ENCODE assay signal across 10 mouse cellular contexts in genomic region chr5:101893820-101894515, GRCm38 (mm10).
DNase-seq lines count a peak whose midpoint lies in the region; ATAC-seq lines count a peak whose summit lies in the region.
"Had no signal": no experiment of that assay in that cellular context is flagged by ENCODE, and none has a peak within 500 bp of the region (broad histone marks: within the 10 kb centered on the region; RNA-seq: fewer than 3 reads in every experiment).

No protein-coding gene starts in this region.

- no peaks in the 10 kb centered on the region for H3K4me1 ChIP-seq in intestine, embryonic 15.5 days (replicated peaks)
- H3K4me1 ChIP-seq: liver, embryonic 15.5 days; stomach, embryonic 15.5 days had no signal

- no peak overlapping the region for H3K27ac ChIP-seq in intestine, embryonic 15.5 days
- H3K27ac ChIP-seq: liver, embryonic 15.5 days; stomach, embryonic 15.5 days had no signal

- H3K9ac ChIP-seq in intestine, embryonic 15.5 days: no peak overlapping the region
- H3K9ac ChIP-seq: liver, embryonic 15.5 days; stomach, embryonic 15.5 days had no signal

- no peaks in the 10 kb centered on the region for H3K9me3 ChIP-seq in intestine, embryonic 15.5 days
- H3K9me3 ChIP-seq: liver, embryonic 15.5 days; stomach, embryonic 15.5 days had no signal

- H3K4me3 ChIP-seq in intestine, embryonic 15.5 days (replicated peaks): no peak overlapping the region
- H3K4me3 ChIP-seq: liver, embryonic 15.5 days; stomach, embryonic 15.5 days had no signal

- no peaks in the 10 kb centered on the region for H3K27me3 ChIP-seq in intestine, embryonic 15.5 days (replicated peaks)
- H3K27me3 ChIP-seq: liver, embryonic 15.5 days; stomach, embryonic 15.5 days had no signal

- H3K36me3 ChIP-seq in intestine, embryonic 15.5 days: peaks cover 33% of the 10 kb centered on the region

- no peak for ATAC-seq in intestine, embryonic 15.5 days

- no peak overlapping the region for H3K4me2 ChIP-seq in intestine, embryonic 15.5 days (replicated peaks)
- H3K4me2 ChIP-seq: liver, embryonic 15.5 days; stomach, embryonic 15.5 days had no signal

- DNase-seq in adrenal gland, postnatal 10 days: peak; percentile 38
- DNase-seq in adrenal gland, adult 18-20 months (ENCODE audit: low spot score in 2 of 2): no peak
- peak; percentile 52 for DNase-seq in layer of hippocampus, adult 11-12 months (ENCODE audit: low spot score)
- DNase-seq in layer of hippocampus, adult 9-11 months: no peak
- DNase-seq in MN1 (ENCODE audit: low spot score): peak; percentile 31
- peak; percentile 64 for DNase-seq in embryo, embryonic 10.5 days (ENCODE audit: low spot score)
- DNase-seq in retina, postnatal 1 day: peak; percentile 58

- 69% methylated on average over 13 of the region's 13 CpGs for WGBS in intestine, embryonic 15.5 days

Comparison
In these comparisons a context has a peak if more than half of its experiments do, and no peak if none do; other contexts are left out.
1. DNase-seq: peak in adrenal gland, postnatal 10 days (single experiment), layer of hippocampus, adult 11-12 months (single experiment), MN1 (single experiment), embryo, embryonic 10.5 days (single experiment) and retina, postnatal 1 day (single experiment); none in adrenal gland, adult 18-20 months (0 of 2) and layer of hippocampus, adult 9-11 months (single experiment).